Mouse (Mus musculus) kidney, adult 10 weeks (tissue): ENCODE data around the gene Ptprs. TPM values are rescaled to one million over a fixed set of nuclear protein-coding genes. Genes with fewer than 3 reads are reported as not detected.

ENCODE experiments used
- polyA plus RNA-seq: library from polyadenylated mRNA; stranded (reverse); fragments of 350-450 nt; fragmentation: Illumina TruSeq; extraction: RNeasy Lipid Tissue Mini Kit (QIAGEN cat#74804); gene quantifications from one replicate; pipeline ENCODE4 v1.2.3, GENCODE M21; 2014; ENCODE audit warnings: low read depth, low replicate concordance

Ptprs gene
- polyA plus RNA-seq: 0.16 TPM

GRCm38 (mm10) chr17:56476402-56476752 lies at the start of gene Ptprs:
Gene Ptprs, minus strand, starts transcription at chr17:56476483.

GRCm38 (mm10) chr17:56512310-56512709 lies 36.0 kb upstream of the Ptprs start, which contains the start of gene Znrf4:
Gene Znrf4, minus strand, starts transcription at chr17:56512431.

Other genes with a start within 250 kb of the Ptprs start
- 3.1 TPM for gene Fem1a, start 219.7 kb downstream of the Ptprs start, polyA plus RNA-seq
- 0.20 TPM for gene Ticam1, start 199.7 kb downstream of the Ptprs start, polyA plus RNA-seq
- gene Plin3, start 183.6 kb downstream of the Ptprs start, polyA plus RNA-seq: 13.9 TPM
- gene Arrdc5, start 176.2 kb downstream of the Ptprs start, polyA plus RNA-seq: not detected
- gene Uhrf1, start 173.2 kb downstream of the Ptprs start, polyA plus RNA-seq: 0.36 TPM
- gene Kdm4b, start 150.4 kb downstream of the Ptprs start, polyA plus RNA-seq: 1.1 TPM
- gene Znrf4, start 35.9 kb upstream of the Ptprs start, polyA plus RNA-seq: not detected
- gene Gm20219, start 77.9 kb upstream of the Ptprs start, polyA plus RNA-seq: not detected
- gene Safb2, start 108.1 kb upstream of the Ptprs start, polyA plus RNA-seq: 15.6 TPM
- gene Safb, start 108.3 kb upstream of the Ptprs start, polyA plus RNA-seq: 6.9 TPM
- 12.7 TPM for gene 2410015M20Rik, start 133.3 kb upstream of the Ptprs start, polyA plus RNA-seq
- 2.0 TPM for gene Rpl36, start 136.9 kb upstream of the Ptprs start, polyA plus RNA-seq
- 9.1 TPM for gene Lonp1, start 150.4 kb upstream of the Ptprs start, polyA plus RNA-seq
- 0.57 TPM for gene Catsperd, start 151.7 kb upstream of the Ptprs start, polyA plus RNA-seq
- 0.53 TPM for gene Ranbp3, start 196.8 kb upstream of the Ptprs start, polyA plus RNA-seq
- 1.5 TPM for gene Ndufa11, start 241.3 kb upstream of the Ptprs start, polyA plus RNA-seq
- 12.9 TPM for gene Vmac, start 241.5 kb upstream of the Ptprs start, polyA plus RNA-seq